Mouse (Mus musculus) retina, adult 2 months (tissue): ENCODE data around the gene Csk.

Experiments used
- DNase-seq: peaks from one replicate; pipeline ENCODE4 v3.0.0-alpha.2; 2012; ENCODE audit warnings: low read depth, low spot score

The Csk gene

GRCm38 (mm10) chr9:57604875-57605274 is 48.6 kb downstream of the Csk start:
- DNase-seq: no peak

- no peak for DNase-seq
Measured at GRCm38 (mm10) chr9:57602098-57602497, 51.3 kb downstream of the Csk start.

DNA sequence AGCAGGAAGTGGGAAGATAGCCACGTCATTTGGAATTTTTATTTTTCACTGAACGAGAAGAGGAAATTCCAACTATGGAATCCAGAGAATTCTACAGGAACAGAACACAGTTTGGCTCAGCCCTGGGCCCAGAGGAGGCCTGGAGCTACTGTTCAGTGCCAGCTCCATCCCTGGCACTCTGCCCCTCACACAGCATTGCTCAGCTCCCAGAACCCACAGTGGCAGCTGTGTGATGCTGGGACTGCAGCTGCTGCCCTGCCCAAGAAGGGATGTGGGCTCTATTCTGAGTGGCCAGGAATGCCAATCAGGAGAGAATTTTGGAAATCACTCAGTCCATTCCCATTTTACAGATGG is 52.1 kb downstream of the Csk start:
- no peak for DNase-seq

DNA sequence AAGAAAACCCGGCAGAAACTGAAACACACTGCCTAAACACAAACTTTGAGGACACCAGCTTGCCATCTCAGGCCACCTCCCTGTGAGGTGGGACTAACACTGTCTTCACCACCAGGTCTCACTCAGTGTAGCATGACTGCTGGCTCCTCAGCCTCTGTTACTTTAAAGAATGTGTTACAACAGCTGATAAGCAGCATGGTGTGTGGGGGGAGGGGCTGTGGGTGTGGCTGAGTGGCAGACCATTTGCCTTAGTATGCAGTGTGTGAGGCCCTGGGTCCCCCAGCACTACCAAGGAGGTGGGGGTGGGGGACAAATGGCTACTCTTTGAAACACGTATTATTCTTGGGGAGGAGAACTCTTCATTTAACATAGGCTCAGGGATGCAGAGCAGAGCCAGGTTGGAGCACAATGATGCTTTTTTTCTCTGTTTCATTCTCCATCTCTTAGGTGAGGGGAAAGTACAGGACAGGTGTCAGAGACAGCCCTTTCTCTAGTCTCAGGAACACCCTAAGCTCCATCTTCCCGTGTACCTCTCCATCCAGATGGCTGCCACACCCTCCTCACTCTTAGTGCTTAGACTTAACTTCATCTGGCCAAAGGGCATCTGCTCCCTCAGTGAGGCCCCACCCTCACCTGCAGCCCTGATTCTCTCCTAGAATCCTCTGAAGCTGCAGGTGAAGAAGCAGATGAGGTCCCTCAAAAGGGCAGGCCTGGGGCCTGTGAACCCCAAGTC is 52.6 kb downstream of the Csk start:
- no peak for DNase-seq

GRCm38 (mm10) chr9:57598851-57599563 is 54.4 kb downstream of the Csk start:
- no peak for DNase-seq

DNA sequence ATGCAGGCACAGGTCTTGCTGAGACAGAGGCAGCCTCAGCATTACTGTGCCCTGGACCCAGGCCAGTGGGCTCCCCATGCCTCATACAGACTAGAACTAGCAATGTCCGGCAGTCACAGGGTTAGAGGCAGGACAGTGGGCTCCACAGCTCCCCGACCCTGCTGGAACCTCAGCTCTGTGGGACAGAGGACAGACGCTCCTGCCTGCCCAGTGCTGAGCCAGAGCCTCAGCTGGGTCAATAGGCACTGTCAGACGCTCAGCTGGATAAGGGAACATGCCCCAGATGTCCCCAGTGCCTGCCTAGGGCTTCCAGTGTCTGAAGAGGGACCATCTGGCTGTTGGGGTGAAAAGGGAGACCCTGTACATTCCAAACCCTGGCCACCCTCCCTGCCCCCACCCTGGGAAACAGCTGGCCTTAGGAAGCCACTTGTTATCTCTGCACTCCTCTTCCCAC is 55.5 kb downstream of the Csk start:
- no peak for DNase-seq

GRCm38 (mm10) chr9:57597265-57597664 is 56.2 kb downstream of the Csk start:
- no peak for DNase-seq

DNA sequence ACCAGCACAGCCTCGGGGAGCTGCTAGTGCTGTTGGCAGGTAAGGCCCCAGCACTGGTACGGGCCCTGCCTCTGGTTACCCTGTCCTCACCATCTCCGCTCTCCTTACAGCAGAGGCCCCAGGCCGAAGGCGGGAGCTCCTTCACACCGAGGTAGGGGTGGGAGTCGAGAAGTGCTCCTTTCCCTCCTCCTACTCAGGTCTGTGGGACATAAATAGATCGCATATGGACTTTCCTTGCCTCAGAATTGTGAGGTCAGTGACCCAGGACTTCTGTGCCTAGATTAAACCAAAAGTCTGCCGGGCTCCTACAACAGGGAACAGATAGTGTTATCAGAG is 59.3 kb downstream of the Csk start:
- no peak for DNase-seq

DNA sequence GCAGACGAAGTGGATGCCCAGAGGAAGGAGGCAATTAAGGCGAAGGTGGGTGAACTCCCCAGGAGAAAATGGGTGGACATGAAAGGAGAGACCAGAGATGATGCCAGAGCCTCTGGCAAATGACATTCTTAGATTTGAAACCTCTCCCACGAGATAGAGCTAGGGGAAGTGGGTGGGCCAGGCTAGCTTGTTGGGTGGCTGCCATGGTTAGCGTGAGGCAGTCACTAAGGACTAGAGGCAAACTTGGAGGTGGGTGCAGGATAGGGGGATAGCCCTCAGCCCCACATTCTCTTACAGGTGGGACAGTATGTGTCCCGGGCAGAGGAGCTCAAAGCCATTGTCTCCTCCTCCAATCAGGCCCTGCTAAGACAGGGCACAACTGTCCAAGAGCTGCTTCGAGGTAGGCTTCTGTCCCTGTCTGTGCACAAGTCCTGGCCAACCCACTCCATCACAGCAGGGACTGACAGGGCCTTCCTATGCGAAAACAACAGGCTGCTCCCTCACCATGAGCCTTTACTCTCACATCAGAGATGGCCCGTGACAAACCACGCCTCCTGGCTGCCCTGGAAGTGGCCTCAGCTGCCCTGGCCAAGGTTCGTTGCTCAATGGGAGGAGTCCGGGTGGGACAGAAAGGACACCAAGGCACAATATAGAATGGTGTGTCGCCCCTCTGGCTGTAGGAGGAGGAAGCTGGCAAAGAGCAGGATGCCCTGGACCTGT is 59.8 kb downstream of the Csk start:
- DNase-seq: no peak

DNA sequence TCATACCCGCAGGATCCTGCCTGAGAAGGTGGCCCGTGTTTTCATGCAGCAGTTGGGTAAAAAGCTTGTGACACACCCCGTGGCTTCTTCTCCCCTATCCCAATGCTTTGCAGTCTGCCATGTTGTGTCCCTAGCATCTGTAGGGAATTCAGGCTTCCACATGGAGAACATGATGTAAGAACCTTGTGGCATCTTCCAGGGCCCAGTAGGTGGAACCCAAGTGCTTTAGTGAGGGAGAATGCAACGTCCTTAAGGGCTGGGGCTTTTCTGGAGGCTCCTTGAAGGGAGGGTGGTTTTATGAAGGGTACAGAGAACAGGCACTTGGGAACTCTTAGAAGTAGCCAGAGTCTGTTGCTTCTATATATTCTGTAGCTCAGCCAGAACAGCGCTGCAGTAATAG is 62.7 kb downstream of the Csk start:
- DNase-seq: no peak

- DNase-seq: peak; percentile 45
Measured at GRCm38 (mm10) chr9:57589224-57590126, 64.0 kb downstream of the Csk start, which contains the start of gene Ulk3. Gene Ulk3, plus strand, starts transcription at chr9:57589452.

DNA sequence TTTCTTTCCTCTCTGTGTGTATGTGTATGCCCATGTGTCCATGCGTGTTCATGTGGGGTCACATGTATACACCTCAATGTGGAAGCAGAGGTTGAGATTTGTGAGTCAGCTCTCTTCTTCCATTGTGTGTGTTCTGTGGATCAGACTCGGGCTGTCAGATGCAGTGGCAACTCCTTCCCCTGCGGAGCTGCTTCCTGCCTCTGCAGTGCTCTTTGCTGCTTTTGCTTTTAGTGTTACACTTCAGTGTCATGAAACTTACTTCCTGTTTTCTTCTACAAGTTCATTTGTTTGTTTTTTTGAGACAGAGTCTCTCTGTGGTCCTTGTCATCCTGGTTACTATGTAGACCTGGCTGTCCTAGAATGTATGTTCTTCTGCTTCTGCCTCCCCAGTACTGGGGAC is 68.4 kb downstream of the Csk start:
- DNase-seq: no peak

DNA sequence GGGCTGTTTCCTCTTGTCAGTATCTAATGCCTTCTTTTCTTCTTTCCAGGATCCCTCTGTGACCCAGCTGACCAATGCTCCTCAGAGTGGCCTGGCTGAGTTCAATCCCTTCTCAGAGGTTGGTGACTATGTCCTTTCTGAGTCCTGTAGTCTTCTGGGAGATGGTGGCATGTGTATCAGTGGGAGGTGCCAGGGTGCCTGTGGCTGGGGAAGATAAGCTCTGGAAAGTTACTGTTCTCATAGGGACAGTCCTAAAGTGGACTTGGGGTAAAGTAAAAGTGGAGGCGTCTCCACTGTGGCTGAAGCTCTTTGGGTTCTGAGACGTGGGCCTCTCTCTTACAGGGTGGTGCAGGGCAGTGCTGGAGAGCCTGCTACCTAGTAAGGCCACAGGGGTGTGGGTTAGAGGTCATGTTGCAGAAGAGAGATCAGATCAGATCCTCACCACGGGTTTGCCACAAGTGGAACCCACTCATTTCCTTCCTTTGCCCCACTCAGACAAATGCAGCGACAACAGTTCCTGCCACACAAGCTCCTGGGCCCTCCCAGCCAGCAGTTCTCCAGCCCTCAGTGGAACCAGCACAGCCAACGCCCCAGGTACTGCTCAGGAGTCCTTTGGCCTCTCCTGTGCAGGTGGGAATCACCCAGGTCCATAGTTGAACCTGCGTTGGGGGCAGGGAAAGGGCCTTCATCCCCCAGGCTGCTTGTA is 76.1 kb downstream of the Csk start:
- DNase-seq: no peak
